Mouse (Mus musculus) heart, postnatal 0 days (tissue): ENCODE measurements around the gene Cd4.

Experiments
- CTCF ChIP-seq: IDR thresholded peaks from 2 replicates; pipeline ENCODE4 v1.5.1; 2016; ENCODE audit warnings: antibody characterized with exemption, control low read depth, low read depth
- EP300 ChIP-seq: IDR thresholded peaks from 2 replicates; pipeline ENCODE4 v1.6.1; 2016; ENCODE audit warnings: antibody characterized with exemption, low read depth

DNA sequence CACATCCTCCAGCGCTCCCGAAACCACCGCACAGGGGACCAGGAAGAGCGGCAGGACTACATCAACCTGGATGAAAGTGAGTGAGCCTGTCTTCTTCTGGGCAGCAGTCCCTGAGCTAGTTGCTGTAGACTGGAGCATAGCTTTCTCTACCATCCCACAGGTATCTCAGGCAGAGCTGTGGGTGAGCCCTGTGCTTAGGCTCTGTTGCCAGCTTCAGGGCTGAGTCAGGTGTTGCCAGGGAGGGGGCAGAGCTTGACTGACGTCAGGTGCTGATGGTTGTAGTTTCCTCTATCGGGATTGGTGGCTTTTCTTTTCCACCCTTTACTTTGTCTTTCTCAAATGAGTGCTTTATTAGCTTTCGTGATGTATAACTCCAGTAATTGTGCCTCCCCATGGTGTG lies 46.6 kb upstream of the Cd4 start:
- no peak for TF ChIP-seq CTCF
- TF ChIP-seq EP300: no peak
